Mouse (Mus musculus) cerebellum, adult 2 months (tissue): ENCODE measurements at regions not wholly inside any gene's neighbourhood (a gene's known extent, or its start where the extent isn't known, plus 50 kb on each side); places are given as distances from the start of the nearest gene placed in this dataset.

Source experiments
- CTCF ChIP-seq: fragments of 200-500 bp; IDR thresholded peaks from 2 replicates; pipeline ENCODE4 v1.5.1; 2011; ENCODE audit warnings: low read depth, mild to moderate bottlenecking, control low read depth, low read length, moderate library complexity, borderline replicate concordance; ENCODE audit not compliant: insufficient read depth
- POLR2A ChIP-seq: fragments of 200-500 bp; IDR thresholded peaks from 2 replicates; pipeline ENCODE4 v1.6.1; 2011; ENCODE audit warnings: low read length, control low read depth, borderline replicate concordance; ENCODE audit not compliant: insufficient read depth

GRCm38 (mm10) chr6:139010501-139010900 is 352.2 kb upstream of the Igbp1b start:
- no peak for TF ChIP-seq POLR2A
- TF ChIP-seq CTCF = no peak
